Mouse (Mus musculus): ENCODE data around the gene Capzb.

DNA sequence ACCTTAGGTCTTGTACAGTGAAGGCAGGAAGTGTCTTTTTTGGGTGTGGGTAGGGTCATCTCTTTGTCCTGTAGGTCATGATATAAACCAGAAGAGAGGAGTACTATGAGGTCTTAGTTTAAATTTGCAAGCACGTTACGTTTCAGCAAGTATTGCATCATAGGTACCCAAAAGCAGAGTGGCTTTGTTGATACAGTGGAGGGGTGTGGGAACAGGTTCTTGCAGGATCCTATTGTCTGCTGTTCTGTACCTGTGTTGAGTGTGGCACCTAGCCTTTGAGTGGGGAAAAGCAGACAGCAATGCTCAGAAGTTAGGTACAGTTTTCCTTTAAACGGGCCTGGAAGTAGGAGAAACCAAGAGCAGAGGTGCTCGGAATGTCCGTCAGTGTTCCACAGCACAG is 36.6 kb downstream of the Capzb start:
- TF ChIP-seq CTCF (IDR thresholded peaks at IDR 0.05; ENCODE audit: insufficient read depth, low read depth, low read length) (no peak), POLR2A (IDR thresholded peaks at IDR 0.05; ENCODE audit: insufficient read depth, low read depth, low read length) (no peak)

Data from olfactory bulb, adult 2 months (tissue).